ENCODE assay signal across 33 mouse cellular contexts in genomic region chr2:68996268-68996667, GRCm38 (mm10).
"Had no signal": no experiment of that assay in that cellular context is flagged by ENCODE, and none has a peak within 500 bp of the region (broad histone marks: within the 10 kb centered on the region; RNA-seq: fewer than 3 reads in every experiment).

No protein-coding gene starts in this region.

- H3K27ac ChIP-seq: heart, adult 2 months; heart, embryonic 10.5 days; heart, embryonic 13.5 days; heart, embryonic 15.5 days; hindbrain, embryonic 10.5 days; hindbrain, embryonic 12.5 days; hindbrain, embryonic 13.5 days; hindbrain, embryonic 14.5 days; hindbrain, embryonic 15.5 days; hindbrain, postnatal 0 days; intestine, embryonic 15.5 days; kidney, embryonic 15.5 days; kidney, postnatal 0 days; layer of hippocampus, adult 2 months had no signal

- H3K36me3 ChIP-seq: heart, embryonic 10.5 days; heart, embryonic 12.5 days; heart, embryonic 13.5 days; heart, embryonic 15.5 days; hindbrain, embryonic 12.5 days; hindbrain, embryonic 13.5 days; hindbrain, embryonic 15.5 days; intestine, embryonic 15.5 days; kidney, embryonic 15.5 days had no signal

- H3K9ac ChIP-seq: heart, embryonic 12.5 days; heart, embryonic 13.5 days; heart, embryonic 15.5 days; hindbrain, embryonic 12.5 days; hindbrain, embryonic 13.5 days; hindbrain, embryonic 14.5 days; hindbrain, embryonic 15.5 days; intestine, embryonic 15.5 days; kidney, embryonic 15.5 days had no signal

- H3K4me2 ChIP-seq: heart, embryonic 11.5 days; heart, embryonic 12.5 days; heart, embryonic 13.5 days; heart, embryonic 15.5 days; hindbrain, embryonic 12.5 days; hindbrain, embryonic 13.5 days; hindbrain, embryonic 14.5 days; hindbrain, embryonic 15.5 days; intestine, embryonic 15.5 days; kidney, embryonic 15.5 days had no signal

- H3K9me3 ChIP-seq: heart, embryonic 10.5 days; heart, embryonic 13.5 days; heart, embryonic 15.5 days; hindbrain, embryonic 10.5 days; hindbrain, embryonic 12.5 days; hindbrain, embryonic 13.5 days; hindbrain, embryonic 15.5 days; intestine, embryonic 15.5 days; kidney, embryonic 15.5 days had no signal

- DNase-seq: heart, adult 2 months; heart, postnatal 14 days; heart, postnatal 36 days; heart, postnatal 4 days; kidney, adult 11 months; kidney, adult 18-20 months; kidney, adult 8-10 months; kidney, adult 9 months; kidney, postnatal 10 days; kidney, postnatal 14 days; kidney, postnatal 25 days; kidney, postnatal 36 days; layer of hippocampus, adult 9-11 months; layer of hippocampus, postnatal 36 days had no signal

- ATAC-seq: hindbrain, embryonic 16.5 days; hindbrain, postnatal 0 days; inflammation-experienced regulatory T-cells, adult 6 months; intestine, embryonic 15.5 days; intestine, embryonic 16.5 days; intestine, postnatal 0 days had no signal

- H3K4me3 ChIP-seq: heart, adult 2 months; heart, embryonic 10.5 days; heart, embryonic 12.5 days; heart, embryonic 13.5 days; heart, embryonic 15.5 days; hindbrain, embryonic 10.5 days; hindbrain, embryonic 12.5 days; hindbrain, embryonic 13.5 days; hindbrain, embryonic 15.5 days; intestine, embryonic 15.5 days; kidney, embryonic 15.5 days; layer of hippocampus, adult 2 months had no signal

- H3K4me1 ChIP-seq: heart, embryonic 12.5 days; hindbrain, embryonic 10.5 days; hindbrain, embryonic 12.5 days; hindbrain, embryonic 15.5 days; intestine, embryonic 15.5 days; kidney, embryonic 15.5 days had no signal

- H3K27me3 ChIP-seq: heart, embryonic 12.5 days; heart, embryonic 13.5 days; heart, embryonic 15.5 days; hindbrain, embryonic 12.5 days; hindbrain, embryonic 13.5 days; hindbrain, embryonic 15.5 days; intestine, embryonic 15.5 days; kidney, embryonic 15.5 days had no signal
